Mouse (Mus musculus) heart, adult 2 months (tissue): ENCODE data around the gene Mfn1.

ENCODE experiments used
- CTCF ChIP-seq: fragments of 200-600 bp; IDR thresholded peaks from 2 replicates; pipeline ENCODE4 v1.8.1; 2022; ENCODE audit warnings: antibody characterized with exemption, mild to moderate bottlenecking, moderate library complexity
- EP300 ChIP-seq: fragments of 200-500 bp; IDR thresholded peaks from 2 replicates; pipeline ENCODE4 v1.6.1; 2011; ENCODE audit warnings: low read depth, low read length, control low read depth; ENCODE audit not compliant: insufficient read depth
- POLR2A ChIP-seq: fragments of 200-500 bp; IDR thresholded peaks from 2 replicates; pipeline ENCODE4 v1.6.1; 2011; ENCODE audit warnings: mild to moderate bottlenecking, low read depth, low read length, control low read depth; ENCODE audit not compliant: insufficient read depth

DNA sequence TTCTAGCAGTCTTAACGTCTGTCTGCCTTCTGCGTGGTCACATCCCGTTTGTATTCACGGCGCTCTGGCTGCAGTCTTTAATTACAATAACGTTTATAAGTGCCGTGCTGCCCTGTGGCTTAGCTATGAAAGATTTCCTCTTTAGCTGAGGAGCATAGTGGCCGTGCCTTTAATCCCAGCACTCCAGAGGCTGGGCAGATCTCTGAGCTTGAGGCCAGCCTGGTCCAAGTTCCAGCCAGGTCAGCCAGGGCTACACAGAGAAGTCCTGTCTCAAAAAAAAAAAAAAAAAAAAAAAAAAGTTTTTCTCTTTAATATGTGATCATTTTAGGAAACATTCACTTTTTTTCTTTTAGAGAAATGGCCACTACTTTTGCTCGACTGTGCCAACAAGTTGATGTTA is 44.6 kb downstream of the Mfn1 start:
- no peak for TF ChIP-seq CTCF
- no peak for TF ChIP-seq POLR2A
- no peak for TF ChIP-seq EP300
